Mouse (Mus musculus) adrenal gland, postnatal 25 days (tissue): Measurements from ENCODE around the gene Gpi1. TPM values are rescaled to one million over a fixed set of nuclear protein-coding genes. Genes with fewer than 3 reads are reported as not detected.
"Not testable (repeated sequence)": the region's sequence is repeated elsewhere in the genome, so short reads cannot be mapped to it uniquely, and the experiment has no call there.

Experiments
- DNase-seq: peaks from one replicate; pipeline ENCODE4 v3.0.0; 2021; ENCODE audit warnings: mixed read lengths
- total RNA-seq: library from RNA; stranded (reverse); gene quantifications from 2 replicates; pipeline ENCODE4 v1.2.3, GENCODE M21; 2021

Gpi1 gene
- total RNA-seq, 1 experiment from 2014 or later = 304 TPM

GRCm38 (mm10) chr7:34183794-34184193 lies 46.3 kb downstream of the Gpi1 start:
- DNase-seq = no peak

- DNase-seq = peak; percentile 31
Measured at GRCm38 (mm10) chr7:34183356-34183755, 46.8 kb downstream of the Gpi1 start.

- not testable (repeated sequence) for DNase-seq
Measured at GRCm38 (mm10) chr7:34176241-34176640, 53.9 kb downstream of the Gpi1 start.

- no peak for DNase-seq
Measured at GRCm38 (mm10) chr7:34172251-34172650, 57.9 kb downstream of the Gpi1 start.

- no peak for DNase-seq
Measured at GRCm38 (mm10) chr7:34169454-34169853, 60.7 kb downstream of the Gpi1 start, which contains the start of gene Uba2. Gene Uba2 (minus strand): TSS chr7:34169599.

- peak; percentile 94 for DNase-seq
Measured at GRCm38 (mm10) chr7:34168470-34169251, 61.5 kb downstream of the Gpi1 start.

GRCm38 (mm10) chr7:34167766-34168469 lies 62.2 kb downstream of the Gpi1 start:
- DNase-seq = no peak

- peak; percentile 65 for DNase-seq
Measured at GRCm38 (mm10) chr7:34166850-34167249, 63.3 kb downstream of the Gpi1 start.

- no peak for DNase-seq
Measured at GRCm38 (mm10) chr7:34165999-34166398, 64.1 kb downstream of the Gpi1 start.

- DNase-seq = no peak
Measured at GRCm38 (mm10) chr7:34164671-34165070, 65.5 kb downstream of the Gpi1 start.

GRCm38 (mm10) chr7:34159167-34159566 lies 71.0 kb downstream of the Gpi1 start:
- no peak for DNase-seq

- no peak for DNase-seq
Measured at GRCm38 (mm10) chr7:34157994-34158393, 72.1 kb downstream of the Gpi1 start.

Other genes starting within 250 kb of the Gpi1 start
- gene Scgb2b27, start 216.4 kb downstream of the Gpi1 start, total RNA-seq = not detected in 2 replicates
- not detected in 2 replicates for gene Scgb1b27, start 208.9 kb downstream of the Gpi1 start, total RNA-seq
- gene Scgb1b30, start 134.9 kb downstream of the Gpi1 start, total RNA-seq = not detected in 2 replicates
- 25.7 and 30.0 TPM in 2 replicates for gene Wtip, start 97.1 kb downstream of the Gpi1 start, total RNA-seq
- gene Uba2, start 60.7 kb downstream of the Gpi1 start, total RNA-seq = 79.0 and 88.1 TPM in 2 replicates
- 25.3 and 25.4 TPM in 2 replicates for gene Pdcd2l, start 33.7 kb downstream of the Gpi1 start, total RNA-seq
- not detected in 2 replicates for gene Gm6096, start 20.7 kb upstream of the Gpi1 start, total RNA-seq
- gene 4931406P16Rik, start 83.2 kb upstream of the Gpi1 start, total RNA-seq = 52.6 and 61.2 TPM in 2 replicates
- gene Lsm14a, start 163.0 kb upstream of the Gpi1 start, total RNA-seq = 116 and 140 TPM in 2 replicates